28 mouse cellular contexts compared by ENCODE assay signal in the genomic region with DNA sequence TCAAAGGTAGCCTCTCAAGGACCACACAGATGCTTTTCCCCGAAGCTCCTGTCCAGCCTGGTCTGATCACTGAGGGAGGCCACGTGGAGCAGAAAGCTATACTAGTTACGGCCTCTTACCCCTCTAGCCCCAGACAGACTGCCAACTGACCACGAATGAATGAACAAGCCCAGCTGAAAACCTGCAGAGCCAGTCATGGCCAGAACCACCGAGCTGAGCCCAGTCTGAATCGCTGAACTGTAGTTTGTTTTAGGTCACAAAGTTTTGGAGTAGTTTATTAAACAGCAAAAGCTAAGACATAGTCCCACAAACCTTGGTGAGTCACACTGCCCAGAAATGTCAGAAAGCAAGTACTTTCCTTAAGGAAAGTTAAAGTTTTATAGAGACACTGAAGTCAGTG. TPM values are rescaled to one million over a fixed set of nuclear protein-coding genes. Genes with fewer than 3 reads are reported as not detected.
DNase-seq lines count a peak whose midpoint lies in the region; ATAC-seq lines count a peak whose summit lies in the region.
"Had no signal": no experiment of that assay in that cellular context is flagged by ENCODE, and none has a peak within 500 bp of the region (broad histone marks: within the 10 kb centered on the region; RNA-seq: fewer than 3 reads in every experiment).

No protein-coding gene starts in this region.

- intact Hi-C loops in left cerebral cortex, postnatal 14 days (cut with DNase I): no loop called here

- H3K36me3 ChIP-seq in kidney, embryonic 14.5 days (ENCODE audit: control insufficient read depth, insufficient read depth, low read length): no peaks in the 10 kb centered on the region
- no peaks in the 10 kb centered on the region for H3K36me3 ChIP-seq in hindbrain, embryonic 14.5 days (replicated peaks; ENCODE audit: control insufficient read depth, insufficient read depth)
- H3K36me3 ChIP-seq: G1E; heart, embryonic 13.5 days; limb, embryonic 10.5 days; midbrain, embryonic 10.5 days; neural tube, embryonic 13.5 days; stomach, embryonic 15.5 days had no signal

- peak; percentile 22 for DNase-seq in 3T3-L1 (ENCODE audit: low read depth, low spot score)
- peak; percentile 67 for DNase-seq in fibroblast of lung, adult 2 months (ENCODE audit: low read depth)
- DNase-seq in kidney, postnatal 25 days: peak; percentile 85 to 94
- DNase-seq in lung, postnatal 36 days: no peak
- no peak for DNase-seq in left cerebral cortex, postnatal 14 days (ENCODE audit: low spot score in 2 of 2)
- no peak for DNase-seq in hindbrain, embryonic 14.5 days (ENCODE audit: low spot score)
- DNase-seq: adrenal gland, postnatal 10 days; B cell, adult 2 months; cerebellum, adult 2 months; gastrocnemius, postnatal 36 days; heart, adult 2 months; heart, postnatal 14 days; liver; right cerebral cortex, adult 18-20 months; thymus, adult 18-20 months; thymus, postnatal 36 days had no signal

- peak; percentile 62 for ATAC-seq in kidney, embryonic 14.5 days (ENCODE audit: low FRiP score, low TSS enrichment)
- no peak for ATAC-seq in hindbrain, embryonic 14.5 days (ENCODE audit: low FRiP score)
- ATAC-seq: activated CD4-positive, CD25-positive, alpha-beta regulatory T cell, adult 4 months; midbrain, embryonic 16.5 days had no signal

- H3K9ac ChIP-seq in kidney, embryonic 14.5 days (ENCODE audit: low read depth, low read length): no peak overlapping the region
- H3K9ac ChIP-seq in hindbrain, embryonic 14.5 days: no peak overlapping the region
- H3K9ac ChIP-seq: heart, embryonic 13.5 days; neural tube, embryonic 13.5 days; stomach, embryonic 15.5 days had no signal

- WGBS in kidney, embryonic 14.5 days: 46% methylated on average over 6 of the region's 6 CpGs
- 79% methylated on average over 6 of the region's 6 CpGs for WGBS in hindbrain, embryonic 14.5 days

- H3K4me2 ChIP-seq in kidney, embryonic 14.5 days (replicated peaks; ENCODE audit: low read depth, low read length): no peak overlapping the region
- no peak overlapping the region for H3K4me2 ChIP-seq in hindbrain, embryonic 14.5 days (replicated peaks)
- H3K4me2 ChIP-seq: heart, embryonic 13.5 days; neural tube, embryonic 13.5 days; stomach, embryonic 15.5 days had no signal

- peak overlapping the region; percentile 8; the same call in 1 of the 2 replicates for H3K27ac ChIP-seq in kidney, embryonic 14.5 days (ENCODE audit: low read depth, low read length)
- no peak overlapping the region for H3K27ac ChIP-seq in hindbrain, embryonic 14.5 days
- H3K27ac ChIP-seq: heart, adult 2 months; heart, embryonic 13.5 days; limb, embryonic 10.5 days; macrophage; midbrain, embryonic 10.5 days; neural tube, embryonic 13.5 days; stomach, embryonic 15.5 days had no signal

- no peaks in the 10 kb centered on the region for H3K27me3 ChIP-seq in kidney, embryonic 14.5 days (ENCODE audit: control insufficient read depth, insufficient read depth, low read length)
- no peaks in the 10 kb centered on the region for H3K27me3 ChIP-seq in hindbrain, embryonic 14.5 days (ENCODE audit: control insufficient read depth, insufficient read depth, low read length)
- H3K27me3 ChIP-seq: CH12.LX; heart, embryonic 13.5 days; neural tube, embryonic 13.5 days; stomach, embryonic 15.5 days had no signal

- H3K4me3 ChIP-seq in kidney, embryonic 14.5 days (ENCODE audit: low read length): no peak overlapping the region
- no peak overlapping the region for H3K4me3 ChIP-seq in hindbrain, embryonic 14.5 days (replicated peaks; ENCODE audit: low read length)
- H3K4me3 ChIP-seq: heart, adult 2 months; heart, embryonic 13.5 days; limb, embryonic 10.5 days; midbrain, embryonic 10.5 days; myocyte; neural tube, embryonic 13.5 days; stomach, embryonic 15.5 days had no signal

- no peaks in the 10 kb centered on the region for H3K9me3 ChIP-seq in kidney, embryonic 14.5 days (ENCODE audit: control insufficient read depth, low read length)
- H3K9me3 ChIP-seq in hindbrain, embryonic 14.5 days (ENCODE audit: control insufficient read depth, low read length): no peaks in the 10 kb centered on the region
- H3K9me3 ChIP-seq: G1E; heart, embryonic 13.5 days; limb, embryonic 10.5 days; midbrain, embryonic 10.5 days; neural tube, embryonic 13.5 days; stomach, embryonic 15.5 days had no signal

- H3K4me1 ChIP-seq in kidney, embryonic 14.5 days (ENCODE audit: control insufficient read depth, insufficient read depth, low read length): peaks cover 4% of the 10 kb centered on the region; the same call in 1 of the 2 replicates
- no peaks in the 10 kb centered on the region for H3K4me1 ChIP-seq in hindbrain, embryonic 14.5 days (replicated peaks; ENCODE audit: control insufficient read depth, insufficient read depth, low read length)
- H3K4me1 ChIP-seq: heart, embryonic 13.5 days; limb, embryonic 10.5 days; midbrain, embryonic 10.5 days; stomach, embryonic 15.5 days had no signal

RNA-seq across cellular contexts. Expression of a gene that starts 45.0 kb away (rescaled TPM):
- polyA plus RNA-seq in kidney, embryonic 14.5 days (2014; fragmentation: Nextera tagmentation; extraction: Ambion mirVana): 35.1 and 37.1 TPM in 2 replicates
- total RNA-seq in left cerebral cortex, postnatal 14 days (2021): 100 to 1,000 TPM; 317 to 346 TPM
- 53.6 and 61.9 TPM in 2 replicates for polyA plus RNA-seq in hindbrain, embryonic 14.5 days (2014; fragmentation: Nextera tagmentation; extraction: Ambion mirVana)

Comparison
In these comparisons a context has a peak if more than half of its experiments do, and no peak if none do; other contexts are left out.
1. DNase-seq: peak in 3T3-L1 (single experiment), fibroblast of lung, adult 2 months (single experiment) and kidney, postnatal 25 days (2 of 2); none in lung, postnatal 36 days (single experiment), left cerebral cortex, postnatal 14 days (0 of 2) and hindbrain, embryonic 14.5 days (single experiment).